Mouse (Mus musculus) CH12.LX (cell line): ENCODE measurements around the gene Cebpz. TPM values are rescaled to one million over a fixed set of nuclear protein-coding genes. Genes with fewer than 3 reads are reported as not detected.

Experiments
- DNase-seq: peaks from one replicate; pipeline ENCODE4 v3.0.0-alpha.2; 2013; ENCODE audit errors: extremely low read depth
- H3K27ac ChIP-seq: 2 replicates; pipeline ENCODE4 v1.5.1; 2012; ENCODE audit warnings: low read depth, mild to moderate bottlenecking, control low read depth, moderate library complexity; ENCODE audit not compliant: insufficient read depth
- H3K27me3 ChIP-seq: replicated peaks from 2 replicates; pipeline ENCODE3; 2012; ENCODE audit warnings: inconsistent platforms
- H3K36me3 ChIP-seq, 2 experiments: replicated peaks in 1 of 2; 2 replicates each; pipeline versions ENCODE3 to v1.6.1; 2012; ENCODE audit warnings: inconsistent platforms in 1 of 2, low read length in 1 of 2, mild to moderate bottlenecking in 1 of 2, mixed read lengths in 1 of 2, moderate library complexity in 1 of 2; ENCODE audit not compliant: control insufficient read depth in 1 of 2, insufficient read depth in 1 of 2
- H3K4me1 ChIP-seq, 2 experiments: 2 replicates each; pipeline ENCODE4 v1.6.1; 2012; ENCODE audit warnings: inconsistent platforms in 1 of 2, moderate library complexity in 1 of 2; ENCODE audit not compliant: insufficient read depth in 2 of 2, control insufficient read depth in 1 of 2
- H3K4me2 ChIP-seq: 2 replicates; pipeline ENCODE4 v1.6.1; 2012; ENCODE audit warnings: low read depth, mild to moderate bottlenecking, control low read depth; ENCODE audit not compliant: poor library complexity, insufficient read depth, severe bottlenecking
- H3K4me3 ChIP-seq, 3 experiments: fragments of 150-350 bp in 1 of 3; sonication (generic) in 1 of 3; replicated peaks in 1 of 3; 2 replicates each; pipeline versions ENCODE3 to v1.5.1; 2011 to 2012; ENCODE audit warnings: low read depth in 2 of 3, low read length in 2 of 3, mild to moderate bottlenecking in 2 of 3, moderate library complexity in 2 of 3, control low read depth in 1 of 3, improper control_type of control experiment in 1 of 3, inconsistent platforms in 1 of 3, mixed read lengths in 1 of 3; ENCODE audit not compliant: poor library complexity in 1 of 3
- H3K79me2 ChIP-seq: replicated peaks from 2 replicates; pipeline ENCODE4 v1.6.1; 2012; ENCODE audit warnings: mild to moderate bottlenecking, moderate library complexity; ENCODE audit not compliant: control insufficient read depth, poor library complexity, insufficient read depth, severe bottlenecking; ENCODE audit errors: extremely low read depth
- H3K9ac ChIP-seq: 2 replicates; pipeline ENCODE4 v1.6.1; 2012; ENCODE audit warnings: low read depth, mild to moderate bottlenecking, control low read depth, moderate library complexity; ENCODE audit not compliant: insufficient read depth
- H3K9me3 ChIP-seq: replicated peaks from 2 replicates; pipeline ENCODE3; 2012; ENCODE audit warnings: low read length, inconsistent platforms, mixed read lengths
- BHLHE40 ChIP-seq: IDR thresholded peaks from 2 replicates; pipeline ENCODE4 v1.6.1; 2011; ENCODE audit warnings: mild to moderate bottlenecking, low read depth, low read length, improper control_type of control experiment
- CHD1 ChIP-seq: IDR thresholded peaks from 2 replicates; pipeline ENCODE4 v1.6.1; 2012; ENCODE audit warnings: low read depth, low read length, improper control_type of control experiment, inconsistent platforms
- CHD2 ChIP-seq: IDR thresholded peaks from 2 replicates; pipeline ENCODE4 v1.6.1; 2011; ENCODE audit warnings: low read length, improper control_type of control experiment
- CTCF ChIP-seq, 2 experiments: IDR thresholded peaks in 1 of 2; conservative IDR thresholded peaks in 1 of 2; 2 replicates each; pipeline ENCODE4 v1.5.1; 2011 to 2012; ENCODE audit warnings: low read depth in 2 of 2, low read length in 2 of 2, improper control_type of control experiment in 1 of 2, inconsistent platforms in 1 of 2, mild to moderate bottlenecking in 1 of 2, moderate library complexity in 1 of 2
- EP300 ChIP-seq: IDR thresholded peaks from 2 replicates; pipeline ENCODE4 v1.6.1; 2011; ENCODE audit warnings: low read length, improper control_type of control experiment
- ETS1 ChIP-seq: conservative IDR thresholded peaks from 2 replicates; pipeline ENCODE4 v1.6.1; 2012; ENCODE audit warnings: low read depth, mild to moderate bottlenecking, inconsistent platforms, low read length, improper control_type of control experiment, moderate library complexity
- GABPA ChIP-seq: IDR thresholded peaks from 2 replicates; pipeline ENCODE4 v1.6.1; 2012; ENCODE audit warnings: low read depth, low read length, improper control_type of control experiment, inconsistent platforms; ENCODE audit not compliant: insufficient replicate concordance
- HCFC1 ChIP-seq: IDR thresholded peaks from 2 replicates; pipeline ENCODE4 v1.6.1; 2012; ENCODE audit warnings: low read depth, mild to moderate bottlenecking, inconsistent platforms, low read length, improper control_type of control experiment
- IRF4 ChIP-seq: IDR thresholded peaks from 2 replicates; pipeline ENCODE4 v1.6.1; 2014; ENCODE audit warnings: low read depth, mild to moderate bottlenecking, inconsistent platforms, low read length, improper control_type of control experiment
- JUN ChIP-seq: IDR thresholded peaks from 2 replicates; pipeline ENCODE4 v1.6.1; 2011; ENCODE audit warnings: low read depth, mild to moderate bottlenecking, low read length, improper control_type of control experiment, moderate library complexity; ENCODE audit not compliant: insufficient read depth
- JUND ChIP-seq: conservative IDR thresholded peaks from 2 replicates; pipeline ENCODE4 v1.6.1; 2011; ENCODE audit warnings: low read depth, low read length, improper control_type of control experiment
- KAT2A ChIP-seq: IDR thresholded peaks from 2 replicates; pipeline ENCODE4 v1.6.1; 2012; ENCODE audit warnings: low read length, improper control_type of control experiment, inconsistent platforms; ENCODE audit not compliant: insufficient replicate concordance
- MAFK ChIP-seq: IDR thresholded peaks from 2 replicates; pipeline ENCODE4 v1.6.1; 2011; ENCODE audit warnings: low read length, improper control_type of control experiment; ENCODE audit not compliant: insufficient replicate concordance
- MAZ ChIP-seq: IDR thresholded peaks from 2 replicates; pipeline ENCODE4 v1.6.1; 2012; ENCODE audit warnings: low read depth, mild to moderate bottlenecking, inconsistent platforms, low read length, improper control_type of control experiment, moderate library complexity
- MEF2A ChIP-seq: IDR thresholded peaks from 2 replicates; pipeline ENCODE4 v1.6.1; 2014; ENCODE audit warnings: low read depth, mild to moderate bottlenecking, inconsistent platforms, low read length, improper control_type of control experiment, borderline replicate concordance
- MXI1 ChIP-seq: IDR thresholded peaks from 2 replicates; pipeline ENCODE4 v1.6.1; 2011; ENCODE audit warnings: mild to moderate bottlenecking, low read depth, low read length, improper control_type of control experiment
- MYC ChIP-seq: IDR thresholded peaks from 2 replicates; pipeline ENCODE4 v1.6.1; 2011; ENCODE audit warnings: low read depth, mild to moderate bottlenecking, improper control_type of control experiment, low read length
- NRF1 ChIP-seq: IDR thresholded peaks from 2 replicates; pipeline ENCODE4 v1.6.1; 2014; ENCODE audit warnings: low read depth, mild to moderate bottlenecking, inconsistent platforms, low read length, improper control_type of control experiment, moderate library complexity
- POLR2A ChIP-seq: IDR thresholded peaks from 2 replicates; pipeline ENCODE4 v1.6.1; 2011; ENCODE audit warnings: low read depth, mild to moderate bottlenecking, improper control_type of control experiment, low read length
- RCOR1 ChIP-seq: conservative IDR thresholded peaks from 2 replicates; pipeline ENCODE4 v1.6.1; 2012; ENCODE audit warnings: low read depth, mild to moderate bottlenecking, inconsistent platforms, low read length, improper control_type of control experiment
- SIN3A ChIP-seq: IDR thresholded peaks from 2 replicates; pipeline ENCODE4 v1.6.1; 2012; ENCODE audit warnings: low read length, improper control_type of control experiment, inconsistent platforms
- SMC3 ChIP-seq: IDR thresholded peaks from 2 replicates; pipeline ENCODE4 v1.6.1; 2011; ENCODE audit warnings: low read depth, low read length, improper control_type of control experiment
- TBP ChIP-seq: conservative IDR thresholded peaks from 2 replicates; pipeline ENCODE4 v1.6.1; 2011; ENCODE audit warnings: low read depth, low read length, improper control_type of control experiment
- TCF12 ChIP-seq: IDR thresholded peaks from 2 replicates; pipeline ENCODE4 v1.6.1; 2014; ENCODE audit warnings: low read depth, mild to moderate bottlenecking, inconsistent platforms, low read length, improper control_type of control experiment
- UBTF ChIP-seq: IDR thresholded peaks from 2 replicates; pipeline ENCODE4 v1.6.1; 2012; ENCODE audit warnings: low read depth, mild to moderate bottlenecking, inconsistent platforms, low read length, improper control_type of control experiment, moderate library complexity
- USF1 ChIP-seq: IDR thresholded peaks from 2 replicates; pipeline ENCODE4 v1.6.1; 2014; ENCODE audit warnings: low read depth, mild to moderate bottlenecking, inconsistent platforms, low read length, improper control_type of control experiment
- USF2 ChIP-seq: conservative IDR thresholded peaks from 2 replicates; pipeline ENCODE4 v1.6.1; 2011; ENCODE audit warnings: low read depth, low read length, improper control_type of control experiment
- ZC3H11A ChIP-seq: IDR thresholded peaks from 2 replicates; pipeline ENCODE4 v1.6.1; 2012; ENCODE audit warnings: low read depth, mild to moderate bottlenecking, inconsistent platforms, low read length, improper control_type of control experiment
- ZKSCAN1 ChIP-seq: IDR thresholded peaks from 2 replicates; pipeline ENCODE4 v1.6.1; 2012; ENCODE audit warnings: low read depth, inconsistent platforms, low read length, improper control_type of control experiment, borderline replicate concordance
- ZMIZ1 ChIP-seq: IDR thresholded peaks from 2 replicates; pipeline ENCODE4 v1.6.1; 2012; ENCODE audit warnings: low read depth, mild to moderate bottlenecking, inconsistent platforms, low read length, improper control_type of control experiment
- ZNF384 ChIP-seq: IDR thresholded peaks from 2 replicates; pipeline ENCODE4 v1.6.1; 2012; ENCODE audit warnings: low read depth, low read length, improper control_type of control experiment, inconsistent platforms
- dilution Hi-C: fragments of 300-500 bp; cut with MboI; formaldehyde crosslinking; loops from 2 replicates; pipeline ENCODE4 v1.14.3; 2020; ENCODE audit warnings: low sequenced_read_pairs; ENCODE audit not compliant: extremely low pct_unique_long_range_greater_than_20kb, extremely low pct_ligation_motif_present
- in situ Hi-C: fragments of 300-500 bp; cut with MboI; formaldehyde crosslinking; loops from 3 replicates; pipeline ENCODE4 v1.14.3; 2019; ENCODE audit warnings: low sequenced_read_pairs, low pct_ligation_motif_present, low pct_unique_long_range_greater_than_20kb, mixed read lengths
- polyA plus RNA-seq: library from polyadenylated mRNA; unstranded; fragments of >175 nt; gene quantifications from 2 replicates; pipeline ENCODE4 v1.2.1, GENCODE M21; 2012; ENCODE audit warnings: low read depth; ENCODE audit not compliant: insufficient read length
- total RNA-seq, 2 experiments: library from RNA; depleted of rRNA; stranded (reverse); fragments of 300-350 nt in 1 of 2; fragments of >200 nt in 1 of 2; gene quantifications; 2 replicates each; pipeline ENCODE4 v1.2.3; 2012 to 2014

The Cebpz gene
- total and polyA plus RNA-seq, 3 experiments, result 43.3 to 70.1 (median 61.2) TPM

DNA sequence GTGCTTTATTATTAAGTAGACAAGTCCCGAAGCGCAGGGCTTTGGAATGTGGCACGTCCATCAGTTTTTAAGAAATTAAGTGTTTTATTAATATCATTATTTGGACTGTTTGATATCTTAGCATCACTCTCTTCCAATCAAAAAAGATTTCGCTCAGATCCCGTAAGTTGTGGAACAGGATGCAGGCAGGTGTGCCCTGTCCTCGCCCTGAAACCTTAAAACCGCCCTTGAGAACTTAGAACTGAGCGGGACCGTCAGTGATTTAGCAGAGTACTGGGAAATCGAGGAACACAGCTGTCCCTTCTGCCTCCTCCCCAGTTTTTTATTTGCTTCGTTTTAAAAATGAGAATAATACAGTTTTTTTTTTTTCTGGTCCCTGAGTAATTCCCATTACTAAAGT lies 20.0 kb downstream of the Cebpz start:
- TF ChIP-seq TBP, result 0 out of 2 replicates have a peak, but pooled peaks have one; percentile 3
- TF ChIP-seq SIN3A, result 0 out of 2 replicates have a peak, but pooled peaks have one; percentile 11
- TF ChIP-seq ZKSCAN1, result no peak
- TF ChIP-seq GABPA, result no peak
- peak; percentile 2; the same call in 1 of the 2 replicates for TF ChIP-seq MXI1
- TF ChIP-seq, all 38 proteins: peak for 3
- Histone ChIP-seq H3K4me2 (peak overlapping the region; percentile 74), H3K4me1 (peaks cover 2 to 17% of the 10 kb centered on the region in 2 experiments; a peak in 2 of 4 replicates), H3K79me2 (no peaks in the 10 kb centered on the region), H3K27me3 (no peaks in the 10 kb centered on the region), H3K36me3 (peaks cover 32 to 38% of the 10 kb centered on the region in 2 experiments), H3K27ac (peak overlapping the region; percentile 56; the same call in 1 of the 2 replicates), H3K9me3 (no peaks in the 10 kb centered on the region), H3K9ac (peak overlapping the region; percentile 76), H3K4me3 (peak overlapping the region; percentile 74 to 91 (median 84))
- in situ Hi-C loops, result loop anchor here (5.0 kb wide), 1 partner anchor 35 kb away; the partner anchor contains the start of gene Eif2ak2
- DNase-seq, result no peak
- dilution Hi-C loops, result no loop called here

DNA sequence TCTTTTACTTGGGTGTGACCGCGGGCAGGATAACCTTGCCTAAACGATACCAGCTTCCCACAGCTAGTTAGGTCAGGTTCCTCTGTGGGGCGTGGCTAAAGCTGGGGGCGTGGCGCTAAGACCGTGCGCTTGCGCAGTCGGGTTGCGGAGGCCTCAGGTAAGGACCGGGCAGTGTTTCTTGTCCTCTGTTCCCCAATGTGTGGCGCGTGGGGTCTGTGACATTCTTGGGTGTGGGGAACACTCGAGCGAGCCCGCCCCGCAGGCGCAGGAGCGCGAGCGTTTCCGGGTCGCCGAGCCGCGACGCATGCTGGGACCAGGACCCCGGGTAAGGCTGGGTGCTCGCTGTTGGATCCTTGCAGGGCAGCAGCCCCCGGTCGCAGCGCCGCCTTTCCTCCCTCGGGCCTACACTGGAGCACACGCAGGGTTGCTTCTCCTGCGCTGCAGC lies 20.5 kb downstream of the Cebpz start, which contains the start of gene Cebpzos:
Cebpzos (plus strand) TSS at position 132 of the 445 bp plus-strand sequence.
- Histone ChIP-seq H3K79me2 (no peaks in the 10 kb centered on the region), H3K9me3 (no peaks in the 10 kb centered on the region), H3K4me3 (peak within 1 kb of the TSS; percentile 74 to 91 (median 84)), H3K36me3 (peaks cover 27 to 33% of the 10 kb centered on the region in 2 experiments), H3K9ac (peak within 1 kb of the TSS; percentile 76), H3K27ac (peak within 1 kb of the TSS; percentile 56), H3K27me3 (no peaks in the 10 kb centered on the region), H3K4me1 (peaks cover 2 to 17% of the 10 kb centered on the region in 2 experiments; a peak in 2 of 4 replicates), H3K4me2 (peak within 1 kb of the TSS; percentile 76)
- in situ Hi-C loops (loop anchor here (5.0 kb wide), 1 partner anchor 34 kb away; the partner anchor contains the start of gene Eif2ak2), dilution Hi-C loops (no loop called here)
- peak; percentile 88 for DNase-seq
- no peak; the same call in 1 of the 2 replicates for TF ChIP-seq GABPA
- TF ChIP-seq MEF2A, result 0 out of 2 replicates have a peak, but pooled peaks have one; percentile 43
- peak; percentile 60; the same call in 1 of the 2 replicates for TF ChIP-seq SIN3A
- no peak for TF ChIP-seq MYC
- peak; percentile 69; the same call in 1 of the 2 replicates for TF ChIP-seq KAT2A
- no peak for TF ChIP-seq JUND
- no peak for TF ChIP-seq MAFK
- TF ChIP-seq MAZ, result no peak
- TF ChIP-seq EP300, result no peak
- no peak for TF ChIP-seq USF2
- peak; percentile 91 for TF ChIP-seq NRF1
- TF ChIP-seq CTCF (conservative IDR thresholded peaks at IDR 0.05 in 1 of 2, IDR thresholded peaks at IDR 0.05 in 1 of 2; ENCODE audit: low read depth in 2 of 2, low read length in 2 of 2), result no peak
- no peak for TF ChIP-seq ZNF384
- no peak for TF ChIP-seq ZKSCAN1
- TF ChIP-seq TCF12, result peak; percentile 66; the same call in 1 of the 2 replicates
- no peak for TF ChIP-seq SMC3
- TF ChIP-seq TBP, result 0 out of 2 replicates have a peak, but pooled peaks have one; percentile 9
- no peak for TF ChIP-seq IRF4
- peak; percentile 61 for TF ChIP-seq ZMIZ1
- TF ChIP-seq BHLHE40, result peak; percentile 6; the same call in 1 of the 2 replicates
- TF ChIP-seq ETS1, result no peak
- TF ChIP-seq POLR2A, result peak; percentile 77
- peak; percentile 83 for TF ChIP-seq HCFC1
- TF ChIP-seq JUN, result no peak
- TF ChIP-seq MXI1, result peak; percentile 64; the same call in 1 of the 2 replicates
- TF ChIP-seq ZC3H11A, result no peak
- no peak for TF ChIP-seq UBTF
- peak; percentile 38; the same call in 1 of the 2 replicates for TF ChIP-seq CHD2
- TF ChIP-seq RCOR1, result no peak
- no peak for TF ChIP-seq USF1
- no peak for TF ChIP-seq CHD1
